Mouse (Mus musculus) cerebellum, adult 2 months (tissue): ENCODE measurements around the gene Fbxo17.

Experiments
- CTCF ChIP-seq: fragments of 200-500 bp; IDR thresholded peaks from 2 replicates; pipeline ENCODE4 v1.5.1; 2011; ENCODE audit warnings: low read depth, mild to moderate bottlenecking, control low read depth, low read length, moderate library complexity, borderline replicate concordance; ENCODE audit not compliant: insufficient read depth
- POLR2A ChIP-seq: fragments of 200-500 bp; IDR thresholded peaks from 2 replicates; pipeline ENCODE4 v1.6.1; 2011; ENCODE audit warnings: low read length, control low read depth, borderline replicate concordance; ENCODE audit not compliant: insufficient read depth

- no peak for TF ChIP-seq POLR2A
- no peak for TF ChIP-seq CTCF
Observed at GRCm38 (mm10) chr7:28741368-28741708, 24.7 kb downstream of the Fbxo17 start.
